Mouse (Mus musculus) olfactory bulb, adult 2 months (tissue): ENCODE results near the gene Ifng. TPM values are rescaled to one million over a fixed set of nuclear protein-coding genes. Genes with fewer than 3 reads are reported as not detected.
"Not testable (repeated sequence)": the region's sequence is repeated elsewhere in the genome, so short reads cannot be mapped to it uniquely, and the experiment has no call there.

Experiments used
- H3K27ac ChIP-seq: fragments of 200-500 bp; 2 replicates; pipeline ENCODE4 v1.5.1; 2012; ENCODE audit warnings: low read depth, low read length; ENCODE audit not compliant: insufficient read depth
- H3K4me1 ChIP-seq: fragments of 200-500 bp; 2 replicates; pipeline ENCODE4 v1.6.1; 2012; ENCODE audit warnings: low read length; ENCODE audit not compliant: control insufficient read depth, insufficient read depth
- H3K4me3 ChIP-seq: fragments of 200-500 bp; 2 replicates; pipeline ENCODE4 v1.5.1; 2012; ENCODE audit warnings: mild to moderate bottlenecking, low read depth, low read length, moderate library complexity; ENCODE audit not compliant: insufficient read depth
- CTCF ChIP-seq: fragments of 200-500 bp; IDR thresholded peaks from 2 replicates; pipeline ENCODE4 v1.5.1; 2012; ENCODE audit warnings: low read depth, mild to moderate bottlenecking, low read length, moderate library complexity; ENCODE audit not compliant: insufficient read depth
- POLR2A ChIP-seq: fragments of 200-500 bp; IDR thresholded peaks from 2 replicates; pipeline ENCODE4 v1.6.1; 2012; ENCODE audit warnings: mild to moderate bottlenecking, low read depth, low read length, moderate library complexity; ENCODE audit not compliant: insufficient read depth
- WGBS: fragments of 180-500 bp; shearing (Covaris S2); methylation state at CpG from one replicate; pipeline ENCODE4 v1.1.7; 2018; 5-methylcytosine and 5-hydroxymethylcytosine counted together
- polyA plus RNA-seq: library from polyadenylated mRNA; stranded (reverse); fragments of >200 nt; gene quantifications from 2 replicates; pipeline ENCODE4 v1.2.4, GENCODE M21; 2012; ENCODE audit warnings: low replicate concordance; ENCODE audit not compliant: missing spikeins, insufficient read depth, insufficient read length

The Ifng gene
- polyA plus RNA-seq, 1 experiment: not detected

- Histone ChIP-seq H3K4me3 (no peak overlapping the region), H3K27ac (no peak overlapping the region)
Measured at GRCm38 (mm10) chr10:118470296-118470957, 29.6 kb downstream of the Ifng start.

GRCm38 (mm10) chr10:118472846-118473245, 32.0 kb downstream of the Ifng start:
- WGBS: 88% methylated on average over 1 of the region's 1 CpGs
- not testable (repeated sequence) for H3K27ac ChIP-seq, H3K4me1 ChIP-seq, H3K4me3 ChIP-seq

More at GRCm38 (mm10) chr10:118470296-118470957, 29.6 kb downstream of the Ifng start:
- H3K4me1 ChIP-seq: peaks cover 4% of the 10 kb centered on the region; the same call in 1 of the 2 replicates
- no peak for TF ChIP-seq CTCF
- TF ChIP-seq POLR2A: no peak
- 56% methylated on average over 13 of the region's 13 CpGs for WGBS

DNA sequence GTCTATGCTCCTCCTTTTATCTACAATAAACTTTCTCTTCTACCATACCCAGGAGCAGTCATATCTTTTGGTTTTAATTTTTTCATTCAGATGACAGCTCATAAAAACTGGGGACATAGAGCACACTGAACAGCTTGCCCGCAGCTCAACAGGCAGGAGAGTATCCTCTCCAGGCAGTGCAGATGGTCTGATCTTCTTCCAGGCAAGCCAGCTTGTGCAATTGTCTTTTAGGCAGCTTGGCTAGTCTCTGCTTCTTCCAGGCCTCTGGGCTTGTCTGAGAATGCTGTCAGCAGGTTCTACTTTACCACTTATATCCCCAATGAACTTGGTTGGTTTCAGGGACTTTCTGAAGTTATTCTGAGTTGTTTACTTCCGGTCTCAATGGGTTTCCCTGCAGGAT, 35.9 kb downstream of the Ifng start:
- no peaks in the 10 kb centered on the region for H3K4me1 ChIP-seq
- H3K4me3 ChIP-seq: no peak overlapping the region
- WGBS: 83% methylated on average over 2 of the region's 2 CpGs
- TF ChIP-seq CTCF (no peak), POLR2A (no peak)
- no peak overlapping the region for H3K27ac ChIP-seq

DNA sequence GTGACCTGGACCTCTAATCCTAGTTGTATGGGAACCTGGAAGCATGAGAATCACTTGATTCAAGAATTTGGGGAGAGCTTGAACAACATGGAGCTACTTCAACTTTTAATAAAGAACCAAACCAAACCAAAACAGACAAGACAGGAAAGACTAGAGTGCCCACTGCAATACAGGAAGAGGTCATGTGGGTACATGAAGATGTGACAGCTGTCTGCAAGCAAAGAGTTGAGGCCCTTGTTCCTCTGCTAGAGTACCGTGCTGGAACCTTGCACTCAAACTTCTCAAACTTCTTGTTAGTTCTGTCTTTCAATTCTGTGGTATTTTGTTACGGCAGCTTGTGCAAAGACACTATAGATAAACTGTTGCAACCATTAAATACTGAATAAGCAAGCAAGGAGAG, 36.5 kb downstream of the Ifng start:
- TF ChIP-seq POLR2A: no peak
- TF ChIP-seq CTCF: no peak
- Histone ChIP-seq H3K4me3 (no peak overlapping the region), H3K27ac (no peak overlapping the region), H3K4me1 (no peaks in the 10 kb centered on the region)
- WGBS: 92% methylated on average over 2 of the region's 2 CpGs

DNA sequence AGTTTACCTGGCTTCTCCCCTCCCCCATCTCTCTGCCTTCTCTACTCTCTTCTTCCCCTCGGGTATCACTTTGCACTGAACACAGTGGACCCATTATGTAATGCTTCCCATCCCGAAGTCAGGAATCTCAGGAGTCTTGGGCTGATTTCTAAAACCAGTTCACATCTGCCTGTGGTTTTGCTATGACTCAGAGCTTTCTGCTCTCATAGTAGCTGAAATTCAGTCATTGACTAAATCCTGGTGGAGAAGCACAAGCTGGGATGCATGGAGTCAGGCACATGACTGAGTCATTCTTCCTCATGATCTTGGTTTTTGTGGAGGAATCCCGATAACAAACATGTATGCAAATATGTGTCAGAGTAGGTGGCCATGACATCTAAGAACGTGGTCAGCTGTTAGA, 38.4 kb downstream of the Ifng start:
- no peak overlapping the region for H3K27ac ChIP-seq
- no peak overlapping the region for H3K4me3 ChIP-seq
- TF ChIP-seq POLR2A (no peak), CTCF (no peak)
- 49% methylated on average over 4 of the region's 4 CpGs for WGBS
- no peaks in the 10 kb centered on the region for H3K4me1 ChIP-seq

- Histone ChIP-seq H3K27ac (no peak overlapping the region), H3K4me1 (no peaks in the 10 kb centered on the region), H3K4me3 (no peak overlapping the region)
- WGBS: 97% methylated on average over 5 of the region's 5 CpGs
- TF ChIP-seq CTCF: no peak
Measured at GRCm38 (mm10) chr10:118480118-118480517, 39.3 kb downstream of the Ifng start.

DNA sequence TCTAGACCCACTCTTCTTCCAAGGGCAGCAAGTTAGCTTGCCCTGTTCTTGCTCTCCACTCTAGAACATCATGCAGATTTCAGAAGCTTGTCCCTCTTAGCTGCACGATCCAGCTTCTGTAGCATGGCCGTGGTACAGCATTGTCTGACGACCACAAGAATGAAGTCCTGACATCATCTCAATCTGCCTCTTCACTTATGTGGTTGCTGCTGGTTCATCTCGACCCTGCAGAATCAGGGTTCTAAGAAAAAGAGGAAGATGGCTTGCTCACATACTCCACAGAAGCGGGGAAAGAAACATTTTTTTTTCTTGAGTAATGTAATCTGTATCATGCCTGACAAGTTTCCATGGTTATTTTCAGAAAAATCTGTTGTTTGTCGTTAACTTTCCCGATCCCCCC, 39.9 kb downstream of the Ifng start:
- no peak for TF ChIP-seq POLR2A
- no peak for TF ChIP-seq CTCF
- H3K27ac ChIP-seq: no peak overlapping the region
- 82% methylated on average over 7 of the region's 7 CpGs for WGBS
- H3K4me3 ChIP-seq: no peak overlapping the region
- no peaks in the 10 kb centered on the region for H3K4me1 ChIP-seq

GRCm38 (mm10) chr10:118494109-118494508, 53.3 kb downstream of the Ifng start:
- H3K4me1 ChIP-seq: no peaks in the 10 kb centered on the region
- no peak overlapping the region for H3K27ac ChIP-seq
- no peak for TF ChIP-seq POLR2A
- TF ChIP-seq CTCF: no peak
- no peak overlapping the region for H3K4me3 ChIP-seq
- 75% methylated on average over 1 of the region's 1 CpGs for WGBS

DNA sequence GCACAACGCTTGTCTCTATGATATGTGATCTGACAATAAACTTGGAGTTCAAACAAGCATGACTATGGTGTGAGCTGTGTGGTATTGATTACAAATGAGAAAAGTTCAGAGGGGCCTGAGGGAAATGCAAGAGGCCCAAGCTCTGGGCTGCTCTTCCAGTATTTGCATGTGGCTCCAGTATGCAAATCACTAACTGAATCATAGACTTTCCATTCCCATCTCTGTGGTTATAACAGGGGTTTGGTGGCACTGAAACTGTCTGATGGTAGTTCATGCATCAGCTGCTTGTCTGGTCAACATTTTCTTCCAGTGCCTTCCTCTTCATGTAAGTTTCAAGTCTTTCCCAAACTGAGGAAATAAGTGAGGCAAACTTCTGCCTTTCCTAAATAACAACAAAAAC, 54.5 kb downstream of the Ifng start:
- WGBS: 100% methylated on average over 1 of the region's 1 CpGs
- Histone ChIP-seq H3K4me1 (no peaks in the 10 kb centered on the region), H3K4me3 (no peak overlapping the region), H3K27ac (no peak overlapping the region)
- TF ChIP-seq CTCF (no peak), POLR2A (no peak)

Other genes starting within 250 kb of the Ifng start
- not detected in 2 replicates for gene Il22, start 236.1 kb upstream of the Ifng start, polyA plus RNA-seq
- gene Gm32717, start 200.3 kb upstream of the Ifng start, polyA plus RNA-seq: not detected in 2 replicates
- not detected in 2 replicates for gene Gm32802, start 182.4 kb upstream of the Ifng start, polyA plus RNA-seq
- gene Iltifb, start 146.0 kb upstream of the Ifng start, polyA plus RNA-seq: not detected in 2 replicates
- gene Gm9040, start 114.1 kb upstream of the Ifng start, polyA plus RNA-seq: not detected in 2 replicates
- not detected in 2 replicates for gene Gm9044, start 108.6 kb upstream of the Ifng start, polyA plus RNA-seq
- not detected in 2 replicates for gene Gm9045, start 103.2 kb upstream of the Ifng start, polyA plus RNA-seq
- gene Gm9046, start 97.8 kb upstream of the Ifng start, polyA plus RNA-seq: not detected in 2 replicates
- gene Gm9048, start 92.4 kb upstream of the Ifng start, polyA plus RNA-seq: not detected in 2 replicates
- not detected in 2 replicates for gene Gm9049, start 86.9 kb upstream of the Ifng start, polyA plus RNA-seq